Mouse (Mus musculus): Measurements from ENCODE around the gene Adm2.

The Adm2 gene

DNA sequence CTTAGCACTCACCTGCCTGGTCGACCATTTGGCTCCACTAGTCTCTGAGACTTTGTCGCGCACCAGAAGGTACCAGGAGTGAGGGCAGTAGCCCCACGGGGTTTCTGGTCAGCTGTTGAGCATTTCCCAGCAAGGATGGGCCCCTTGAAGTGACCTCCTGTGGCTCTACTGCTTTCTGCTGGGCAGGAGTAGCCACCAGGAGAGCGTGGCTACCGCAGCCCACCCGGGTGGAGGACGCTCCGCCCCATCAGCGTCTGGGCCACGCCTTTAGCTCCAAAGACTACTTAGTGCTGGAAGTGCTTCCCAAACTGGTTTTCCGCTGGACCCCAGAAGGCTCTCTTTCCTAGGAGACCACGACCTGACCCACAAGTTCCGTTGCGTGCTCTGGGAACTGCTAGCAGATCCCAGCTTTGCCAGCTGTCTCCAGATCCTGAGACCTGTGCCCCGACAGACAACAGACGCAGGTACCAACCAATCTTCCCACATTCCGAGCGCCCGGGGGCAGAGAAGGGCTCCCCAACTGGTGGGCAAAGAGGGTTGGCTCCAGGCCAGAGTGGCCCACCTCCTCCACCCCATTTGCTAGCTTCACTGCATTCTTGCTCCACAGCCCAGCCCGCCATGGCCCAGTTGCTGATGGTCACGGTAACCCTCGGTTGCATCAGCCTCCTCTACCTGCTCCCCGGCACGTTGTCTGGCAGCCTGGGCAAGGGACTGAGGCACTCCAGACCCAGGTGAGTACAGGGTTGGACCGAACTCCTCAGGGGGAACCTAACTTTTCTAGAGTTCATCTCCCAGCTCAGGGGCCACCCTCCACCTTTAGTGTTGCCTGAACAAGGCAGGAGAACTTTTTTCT is at the start of gene Adm2:
Gene Adm2 (plus strand): TSS at position 51 of the 853 bp plus-strand sequence.
- peak; percentile 32 for DNase-seq

DNA sequence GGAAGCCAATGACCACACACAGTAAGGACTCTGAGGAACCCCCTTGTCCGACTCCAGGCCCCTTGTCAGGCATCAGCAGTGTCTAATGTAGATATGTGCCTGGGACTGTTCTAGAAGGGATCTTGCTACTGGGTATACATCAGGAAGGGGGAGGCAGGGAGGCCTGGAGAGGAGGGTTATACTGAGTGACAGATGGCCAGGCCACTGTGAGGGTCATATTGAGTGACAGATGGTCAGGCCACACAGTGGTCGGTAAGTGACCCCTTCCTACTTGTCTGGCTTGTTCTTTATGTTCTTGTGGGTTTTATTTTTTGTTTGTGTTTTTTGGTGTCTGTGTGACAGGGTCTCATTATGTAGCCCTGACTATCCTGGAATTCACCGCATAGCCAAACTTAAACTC is 47.0 kb upstream of the Adm2 start:
- peak; percentile 58 for DNase-seq

DNA sequence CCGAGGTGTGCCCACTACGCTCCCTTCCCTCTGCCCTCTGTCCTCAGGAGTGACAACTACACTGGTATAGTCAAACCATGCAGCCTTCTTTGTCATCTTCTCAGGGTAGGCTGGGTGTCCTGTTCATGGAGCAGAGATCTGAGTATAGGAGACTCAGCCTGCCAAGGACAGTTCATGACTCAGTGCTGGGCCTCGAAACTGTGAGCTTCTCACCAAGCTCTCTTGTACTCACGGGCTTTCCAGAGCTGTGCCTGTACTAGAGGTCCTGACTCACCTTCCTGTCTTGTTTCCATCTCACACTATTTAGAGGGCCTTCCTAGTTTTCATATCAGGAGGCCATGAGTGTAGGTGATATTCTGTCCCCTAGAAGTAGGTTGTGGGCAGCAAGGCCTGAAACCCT is 45.2 kb upstream of the Adm2 start:
- no peak for DNase-seq

DNA sequence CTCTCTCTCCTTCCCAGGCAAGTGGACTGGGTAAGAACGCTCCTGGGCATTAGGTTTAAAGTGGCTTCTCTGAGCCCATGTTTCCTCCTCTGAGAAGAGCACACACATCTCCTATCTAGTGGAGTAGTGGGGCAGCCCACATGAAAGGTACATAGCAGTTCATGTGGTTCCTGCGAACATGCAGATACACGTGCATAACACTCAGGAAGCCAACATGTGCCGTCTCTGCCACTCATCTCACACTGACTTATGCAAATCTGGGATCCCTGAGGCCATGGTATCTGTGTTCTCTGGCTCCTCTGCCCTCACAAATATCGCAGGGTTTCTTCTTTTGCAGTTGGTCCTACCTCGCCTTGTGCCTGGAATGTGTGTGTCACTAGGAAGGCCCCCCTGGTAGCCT is 40.0 kb upstream of the Adm2 start:
- no peak for DNase-seq

DNA sequence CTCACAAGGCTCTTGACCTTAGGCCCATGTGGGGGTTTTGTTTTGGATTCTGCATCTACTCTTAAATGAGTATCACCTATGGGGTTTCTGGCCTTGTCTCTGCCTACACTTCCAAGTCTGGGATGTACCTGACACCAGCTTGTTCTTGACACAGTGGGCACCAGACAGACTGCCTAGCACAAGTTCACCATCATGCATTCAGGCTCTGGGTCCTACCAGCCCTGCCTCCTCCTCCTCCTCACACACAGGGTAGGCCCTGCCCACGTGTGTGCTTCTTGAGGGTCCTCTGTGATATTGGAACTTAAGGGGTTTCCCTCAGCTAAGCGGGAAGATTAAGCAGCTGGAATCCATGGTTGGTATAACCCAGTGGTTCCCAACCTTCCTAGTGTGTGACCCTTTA is 38.4 kb upstream of the Adm2 start:
- no peak for DNase-seq

DNA sequence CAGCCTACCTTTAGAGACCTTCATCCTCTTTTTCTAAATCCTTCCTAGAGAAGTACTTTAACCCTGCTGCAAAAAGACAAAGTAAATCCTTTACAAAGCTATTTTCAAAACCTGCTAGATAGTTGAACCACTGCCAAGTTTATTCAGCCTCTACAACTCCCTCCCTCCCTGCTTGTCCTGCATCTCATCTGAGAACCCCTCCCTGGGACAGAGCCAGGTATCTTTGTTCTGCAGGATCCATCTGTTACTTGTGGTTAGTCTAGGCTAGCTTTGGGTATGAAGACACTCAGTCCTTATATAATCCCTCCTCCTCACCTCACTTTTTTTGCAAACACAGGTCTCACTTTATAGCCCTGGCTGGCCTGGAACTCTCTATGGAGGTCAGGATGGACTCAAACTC is 37.5 kb upstream of the Adm2 start:
- no peak for DNase-seq

DNA sequence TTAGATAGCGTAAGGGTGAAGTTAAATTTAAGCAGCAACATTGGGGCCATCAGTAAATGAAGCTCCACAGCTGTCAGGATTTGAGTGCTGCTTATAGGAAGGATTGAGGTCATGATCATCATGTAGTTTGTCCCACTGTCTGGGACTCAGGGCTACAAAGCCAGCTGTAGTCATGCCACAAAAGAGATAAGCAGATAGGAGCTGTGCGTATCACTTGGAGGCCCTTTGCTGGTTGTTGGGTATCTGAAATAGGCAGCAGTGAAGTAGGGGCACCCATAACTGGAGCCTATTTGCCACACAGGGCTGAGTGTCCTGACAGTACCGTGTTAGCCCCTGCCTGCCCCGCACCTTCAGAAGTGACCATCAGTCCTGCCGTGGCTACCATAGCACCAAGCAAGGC is 37.0 kb upstream of the Adm2 start:
- DNase-seq: peak; percentile 8

DNA sequence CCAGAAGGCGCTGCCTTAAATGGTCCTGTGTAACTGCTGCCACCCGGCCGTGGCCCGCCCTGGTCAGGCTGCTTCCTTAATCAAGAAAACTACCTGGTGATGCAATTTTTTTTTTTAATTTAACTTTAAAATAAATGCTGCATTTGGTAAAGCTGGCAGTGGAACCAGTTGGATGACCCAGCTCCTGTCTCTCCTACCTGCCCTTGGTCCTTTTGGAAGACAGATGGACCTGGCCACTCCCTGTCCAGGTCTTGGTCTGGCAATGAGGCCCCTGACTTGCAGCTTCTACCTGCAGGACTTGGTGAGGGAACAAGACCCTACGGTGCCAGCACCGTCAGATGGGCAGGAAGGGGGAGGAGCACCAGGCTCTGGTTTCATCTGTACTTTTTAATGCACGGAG is 36.4 kb upstream of the Adm2 start:
- no peak for DNase-seq

DNA sequence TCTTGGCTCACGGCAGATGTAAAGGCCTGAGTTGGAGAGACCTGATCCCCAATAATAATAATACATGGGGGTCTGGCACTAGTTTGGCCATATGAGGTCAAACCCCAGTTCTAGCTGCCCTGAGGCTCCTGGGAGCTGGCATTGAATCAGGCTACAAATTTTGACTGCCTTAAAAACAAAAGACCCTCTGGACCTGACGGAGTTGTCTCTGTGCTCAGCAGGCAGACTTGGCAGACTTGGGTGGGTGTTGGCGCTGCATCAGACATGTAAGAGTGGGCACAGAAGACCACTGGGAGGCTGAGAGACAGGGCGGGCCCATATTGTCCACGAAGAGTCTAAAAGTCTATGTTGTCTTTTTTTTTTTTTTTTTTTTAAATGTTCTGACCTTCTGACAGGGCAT is 35.9 kb upstream of the Adm2 start:
- no peak for DNase-seq

DNA sequence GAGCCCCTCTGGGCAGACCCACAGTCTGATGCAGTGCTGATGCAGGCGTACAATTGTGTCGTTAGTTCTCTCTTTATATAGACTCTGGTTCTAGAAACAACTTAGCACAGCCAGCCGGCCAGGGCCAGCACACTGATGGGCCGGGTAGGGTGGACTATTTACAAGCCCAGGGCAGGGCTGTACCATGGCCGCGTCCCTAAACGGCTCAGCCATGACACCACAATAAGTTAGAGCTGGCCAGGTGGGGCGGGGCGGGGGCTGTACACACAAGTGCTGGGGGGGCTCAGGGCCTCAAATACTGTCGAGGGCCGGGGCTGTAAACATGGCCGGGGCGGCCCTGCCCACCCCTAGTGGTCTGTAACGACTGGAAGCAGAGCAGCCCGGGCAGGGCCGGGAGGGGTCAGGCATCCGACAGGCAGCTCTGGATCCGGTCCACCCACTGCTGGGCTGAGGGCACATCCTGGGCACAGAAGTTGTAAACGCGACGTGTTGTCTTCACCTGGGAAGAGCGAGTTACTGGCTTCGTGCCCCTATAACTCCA is 34.2 kb upstream of the Adm2 start:
- DNase-seq: no peak

DNA sequence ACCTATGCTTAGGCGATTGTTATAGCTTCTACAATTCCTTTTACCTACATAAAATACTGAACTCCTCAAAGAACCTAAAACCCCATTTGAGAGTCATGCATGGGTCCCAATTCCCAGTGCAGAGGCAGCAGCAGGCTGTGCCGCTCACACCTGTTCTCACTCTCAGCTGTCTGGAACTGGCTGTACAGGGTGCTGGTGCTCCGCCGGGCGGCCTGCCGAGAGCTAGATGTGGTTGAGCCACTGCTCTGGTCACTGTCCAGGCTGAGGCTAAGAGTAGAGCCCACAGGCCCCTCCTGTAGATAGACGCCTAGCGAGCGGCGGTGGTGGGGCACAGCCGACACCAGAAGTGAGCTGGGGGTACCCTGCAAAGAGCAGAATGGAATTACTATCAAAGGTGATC is 33.1 kb upstream of the Adm2 start:
- DNase-seq: no peak

DNA sequence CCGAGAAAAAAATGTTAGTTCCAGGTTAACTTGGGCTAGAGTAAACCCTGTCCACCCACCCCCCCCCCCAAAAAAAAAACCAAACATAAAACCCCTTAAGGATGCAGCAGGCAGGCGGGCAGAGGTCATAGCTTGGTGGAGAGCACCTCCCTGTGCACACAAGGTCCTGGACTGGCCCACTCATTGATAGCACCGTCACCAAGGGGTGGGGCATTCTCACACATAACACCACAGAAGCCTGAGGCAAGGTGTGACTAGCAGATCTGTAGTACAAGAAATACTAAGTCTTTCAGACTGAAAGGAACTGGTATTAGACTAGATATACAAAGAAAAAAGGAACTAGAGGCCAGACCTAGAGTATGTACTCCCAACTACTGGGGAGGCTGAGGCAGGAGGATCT is 31.0 kb upstream of the Adm2 start:
- DNase-seq: no peak

DNA sequence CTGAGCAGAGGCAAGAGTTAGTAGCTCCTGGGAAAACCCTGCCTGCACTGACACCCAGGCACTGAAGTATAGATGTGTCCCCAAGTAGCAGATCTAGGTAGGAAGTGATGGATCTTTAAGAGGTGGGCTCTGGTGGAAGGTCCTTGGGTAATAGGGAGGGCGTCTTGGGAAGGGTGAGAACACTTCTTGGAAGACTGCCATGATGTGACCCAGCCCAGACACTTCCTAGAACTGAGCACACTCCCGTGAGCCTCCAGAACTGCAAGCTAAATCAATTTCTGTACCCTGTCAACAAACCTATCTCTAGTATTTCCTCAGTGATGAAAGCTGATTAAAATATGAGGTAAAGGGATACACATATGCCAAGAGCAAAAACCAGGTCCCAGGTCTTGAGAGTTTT is 29.7 kb upstream of the Adm2 start:
- no peak for DNase-seq

DNA sequence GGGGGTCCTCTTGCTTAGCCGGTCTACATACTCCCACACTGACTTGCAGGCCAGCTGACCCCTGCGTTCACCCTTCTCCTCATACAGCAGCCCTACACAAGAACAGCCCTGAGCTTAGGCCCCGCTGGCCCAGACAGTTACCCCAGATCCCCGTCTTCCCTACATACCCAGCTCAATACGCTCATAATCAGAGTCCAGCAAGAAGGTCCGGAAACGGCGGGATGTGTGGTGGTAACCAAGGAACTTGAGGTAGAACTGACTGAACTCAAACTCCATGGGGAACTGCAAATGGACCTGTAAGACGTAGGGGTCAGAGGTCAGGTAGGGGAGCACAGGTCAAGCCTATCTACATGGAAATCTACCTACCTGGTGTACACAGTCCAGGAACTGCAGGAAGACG is 28.7 kb upstream of the Adm2 start:
- no peak for DNase-seq

DNA sequence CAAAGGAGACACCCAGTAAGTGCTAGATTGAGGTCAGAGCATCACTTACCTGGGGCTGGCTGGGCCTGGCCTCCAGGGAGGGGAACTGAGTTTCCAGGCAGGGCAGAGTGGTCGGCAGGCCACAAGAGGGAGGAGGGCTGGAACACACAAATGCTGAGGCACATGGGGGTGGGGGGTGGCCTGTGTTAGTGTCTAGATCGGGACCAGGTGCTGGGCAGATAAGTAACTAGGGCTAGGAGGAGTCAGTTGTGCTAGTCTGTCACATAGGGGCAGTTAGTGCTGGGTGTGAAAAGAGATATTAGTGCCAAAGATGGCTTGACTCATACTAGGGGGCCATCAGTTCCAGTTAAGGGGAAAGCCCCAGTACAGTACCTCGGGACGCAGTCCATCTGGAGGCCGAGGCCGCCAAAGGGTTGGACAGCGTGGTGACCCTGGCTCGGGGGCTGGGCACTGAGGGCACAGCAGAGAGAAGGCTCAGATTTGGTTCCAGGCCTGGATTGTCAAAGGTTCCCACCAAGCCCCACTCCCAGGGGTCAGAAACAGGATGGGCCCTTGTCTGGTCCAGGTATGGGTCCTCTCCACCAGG is 26.8 kb upstream of the Adm2 start:
- no peak for DNase-seq

DNA sequence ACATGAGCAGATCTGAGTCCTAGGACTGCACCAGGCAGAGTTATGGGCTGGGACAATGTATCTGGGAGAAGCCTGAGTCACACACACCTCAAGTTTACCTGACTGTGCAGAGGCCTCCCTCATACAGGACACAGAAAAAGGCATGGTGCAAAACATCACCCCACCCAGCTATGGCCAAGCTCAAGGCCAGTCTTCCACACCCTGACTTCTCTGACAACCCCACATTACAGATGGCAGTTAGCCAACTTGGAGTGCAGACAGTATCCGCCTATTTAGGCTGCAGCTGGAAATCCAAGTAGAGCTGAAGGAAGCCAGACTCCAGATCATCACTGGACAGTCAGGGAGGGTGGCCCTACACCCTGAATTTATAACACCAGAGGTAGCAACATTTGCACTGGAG is 26.1 kb upstream of the Adm2 start:
- no peak for DNase-seq

DNA sequence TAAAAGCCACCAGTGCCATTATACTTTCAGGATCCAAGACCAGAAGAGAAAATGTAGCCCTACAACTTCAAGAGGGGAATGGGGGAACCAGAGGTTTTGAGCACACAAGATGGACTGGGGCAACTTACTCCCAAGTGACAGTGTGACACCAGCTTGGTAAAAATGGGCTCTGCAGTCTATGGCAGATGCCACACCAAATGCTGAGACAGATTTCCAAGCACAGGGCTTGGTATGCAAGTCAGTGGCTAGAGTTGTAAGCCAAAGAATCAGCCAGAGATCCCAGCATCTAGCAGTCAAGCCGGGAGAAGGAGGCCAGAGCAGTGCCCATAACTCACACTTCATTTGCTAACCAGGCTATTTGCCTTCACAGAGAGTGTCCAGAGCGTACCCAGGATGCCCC is 24.8 kb upstream of the Adm2 start:
- no peak for DNase-seq

DNA sequence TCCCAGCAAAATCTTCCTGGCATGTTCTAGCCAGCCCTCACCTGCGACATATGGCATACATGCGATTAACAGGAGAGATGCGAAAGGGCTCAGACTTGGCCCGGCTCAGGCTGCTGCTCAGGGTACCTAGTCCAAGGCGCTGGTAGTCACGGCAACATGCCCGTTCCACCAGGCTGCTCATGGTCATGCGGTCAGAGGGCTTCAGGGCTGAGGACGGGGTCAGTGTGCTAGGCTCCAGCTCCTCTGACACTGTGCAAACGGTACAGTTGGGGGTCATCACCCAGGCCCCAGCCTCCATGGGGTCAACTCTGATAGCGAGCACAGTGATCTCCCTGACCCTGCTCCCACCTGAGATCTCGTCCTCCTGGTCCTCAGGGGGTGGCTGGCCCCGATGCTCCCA is 22.3 kb upstream of the Adm2 start:
- no peak for DNase-seq

DNA sequence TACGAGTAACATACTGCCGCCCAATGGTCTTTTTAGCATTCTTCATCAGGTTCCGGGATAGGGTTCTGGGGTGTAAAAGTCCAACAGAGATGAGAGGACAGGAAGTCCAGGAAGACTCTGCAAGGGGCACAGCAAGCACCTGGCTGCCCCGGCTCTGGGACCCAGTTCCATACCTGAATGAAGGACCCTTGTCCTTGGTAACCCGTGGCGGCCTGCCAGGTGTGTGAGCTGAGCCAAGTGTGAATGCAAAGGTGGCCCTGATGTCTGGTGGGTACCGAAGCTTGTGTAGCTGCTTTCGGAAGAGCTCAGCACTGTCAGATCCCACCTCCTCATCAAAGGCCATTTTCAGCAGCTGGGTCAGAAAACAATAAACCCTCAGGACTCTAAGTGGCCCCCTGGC is 21.9 kb upstream of the Adm2 start:
- no peak for DNase-seq

DNA sequence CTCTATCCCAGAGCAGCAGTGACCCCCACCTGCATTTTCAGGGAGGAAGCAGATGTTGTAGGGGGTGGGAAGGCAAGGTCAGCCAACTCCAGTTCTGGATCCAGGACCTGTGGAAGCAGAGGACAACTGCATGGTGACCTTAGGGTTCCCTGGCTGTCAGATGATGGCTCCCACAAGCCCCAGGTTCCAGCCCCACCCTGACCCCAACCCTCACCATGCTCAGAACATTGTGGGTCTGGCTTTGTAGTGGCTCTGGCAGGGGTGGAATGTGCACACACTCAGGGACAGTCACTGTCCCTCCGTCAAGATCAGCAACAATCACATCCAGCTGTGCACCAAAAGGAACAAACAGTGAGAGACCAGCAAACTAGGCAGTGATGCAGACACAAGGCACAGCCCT is 16.6 kb upstream of the Adm2 start:
- DNase-seq: no peak

DNA sequence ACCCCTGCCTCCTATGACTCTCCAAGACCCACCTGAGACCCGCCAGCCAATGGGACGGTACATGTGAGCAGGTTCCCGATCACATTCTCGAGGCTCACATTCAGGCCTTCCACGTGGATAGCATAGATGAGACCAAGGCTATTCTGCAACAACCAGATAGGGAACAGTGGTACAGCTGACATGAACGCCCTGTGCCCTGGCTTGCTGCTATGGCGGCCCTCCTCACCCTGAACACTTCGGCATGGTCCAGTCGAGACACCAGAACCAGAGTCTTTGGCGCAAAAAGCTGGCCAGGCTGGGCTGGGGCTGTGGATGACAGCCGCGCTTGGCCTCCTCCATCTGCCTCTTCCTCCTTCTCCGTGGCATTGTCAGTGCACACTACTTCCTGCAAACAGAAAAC is 15.1 kb upstream of the Adm2 start:
- DNase-seq: no peak

DNA sequence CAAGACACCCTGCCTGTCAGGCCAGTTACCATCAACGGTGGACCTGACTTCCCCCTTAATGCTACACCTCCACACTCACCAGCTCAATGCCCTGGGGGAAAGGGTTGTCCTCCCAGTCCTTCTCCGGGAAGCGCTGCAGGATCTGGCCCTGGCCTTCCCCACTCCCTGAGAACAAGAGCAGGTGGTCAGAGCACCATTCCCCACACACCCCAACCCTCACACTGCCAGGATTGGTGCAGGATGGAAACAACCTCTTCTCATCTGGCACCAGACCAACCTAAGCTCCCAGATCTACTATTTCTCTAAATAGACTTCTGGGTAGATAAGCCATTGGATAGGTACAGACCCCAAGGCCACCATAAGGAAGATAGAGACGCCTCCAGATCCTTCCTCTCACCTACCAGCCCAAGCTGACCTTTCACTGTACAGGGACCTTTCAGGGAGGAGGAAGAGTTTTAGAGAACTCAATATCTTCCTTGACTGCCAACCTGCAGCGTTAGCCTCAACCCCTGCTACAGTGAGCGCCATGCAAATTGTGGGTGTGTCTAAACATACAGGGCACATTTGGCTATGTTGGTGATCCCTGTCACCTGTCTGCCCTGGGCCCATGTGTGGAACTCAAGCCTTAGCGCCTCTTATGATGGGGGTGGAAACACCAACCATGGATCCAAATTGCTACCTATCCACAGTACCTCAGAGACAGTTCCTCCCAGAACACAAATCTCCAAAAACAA is 13.9 kb upstream of the Adm2 start:
- DNase-seq: no peak

DNA sequence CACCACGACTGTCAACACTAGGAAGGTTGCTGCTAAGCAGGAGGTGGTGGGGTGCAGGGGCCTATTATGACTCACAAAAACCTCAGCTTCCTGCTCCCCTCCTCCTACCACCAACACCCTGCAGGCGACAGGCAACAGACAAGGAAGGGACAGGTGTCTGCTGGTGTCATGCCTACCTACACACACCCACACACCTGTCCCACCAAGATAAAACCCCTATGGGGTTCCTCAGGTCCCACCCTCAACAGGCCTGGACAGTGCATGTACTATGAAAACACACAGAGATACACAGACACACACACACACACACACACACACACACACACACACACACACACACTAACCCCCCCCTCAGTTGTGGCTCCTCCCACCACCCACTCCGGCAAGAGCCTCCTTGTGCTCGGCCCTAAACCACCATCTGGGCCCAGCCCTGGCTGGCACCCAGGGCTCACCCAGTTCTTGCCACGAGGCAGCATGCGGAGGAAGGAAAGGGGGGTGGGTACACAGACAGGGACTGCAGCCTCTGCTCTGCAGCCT is 12.5 kb upstream of the Adm2 start:
- DNase-seq: no peak

DNA sequence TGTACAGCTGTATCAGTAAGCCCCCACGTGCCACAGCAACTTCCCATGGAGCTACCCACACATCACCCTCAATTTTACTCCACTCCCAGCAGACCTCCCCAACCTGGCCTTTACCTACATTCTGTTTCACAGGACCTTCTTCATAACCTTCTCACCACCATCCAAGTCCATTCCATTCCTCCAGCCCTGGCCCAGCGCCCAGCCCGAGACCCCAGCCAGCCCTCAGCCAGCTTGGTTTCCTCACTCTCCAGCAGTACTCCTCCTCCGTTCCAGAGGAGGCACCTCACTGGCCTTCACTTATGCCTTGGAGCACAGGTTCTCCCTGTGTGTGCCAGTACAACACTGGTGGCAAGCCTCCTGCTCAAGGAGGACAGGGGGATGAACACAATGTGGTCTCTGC is 9.2 kb upstream of the Adm2 start:
- no peak for DNase-seq
